Mouse (Mus musculus) small intestine, adult 2 months (tissue): ENCODE data around the gene Adk. TPM values are rescaled to one million over a fixed set of nuclear protein-coding genes. Genes with fewer than 3 reads are reported as not detected.

Experiments used
- H3K27ac ChIP-seq: fragments of 200-500 bp; 2 replicates; pipeline ENCODE4 v1.5.1; 2012; ENCODE audit warnings: low read depth, low read length, control low read depth, inconsistent platforms; ENCODE audit not compliant: insufficient read depth
- H3K27me3 ChIP-seq: fragments of 200-500 bp; 2 replicates; pipeline ENCODE4 v1.6.1; 2012; ENCODE audit warnings: mild to moderate bottlenecking, moderate library complexity, low read length, inconsistent platforms; ENCODE audit not compliant: control insufficient read depth, insufficient read depth
- H3K36me3 ChIP-seq: fragments of 200-500 bp; 2 replicates; pipeline ENCODE4 v1.6.1; 2012; ENCODE audit warnings: mild to moderate bottlenecking, low read length, control low read depth, inconsistent platforms; ENCODE audit not compliant: control insufficient read depth, insufficient read depth
- H3K4me1 ChIP-seq: fragments of 200-500 bp; 2 replicates; pipeline ENCODE4 v1.6.1; 2012; ENCODE audit warnings: low read length, inconsistent platforms, mixed read lengths; ENCODE audit not compliant: control insufficient read depth, insufficient read depth, insufficient read length
- H3K4me3 ChIP-seq: fragments of 200-500 bp; 2 replicates; pipeline ENCODE4 v1.5.1; 2012; ENCODE audit warnings: low read depth, mild to moderate bottlenecking, control low read depth, inconsistent platforms, low read length, moderate library complexity
- CTCF ChIP-seq: fragments of 200-500 bp; IDR thresholded peaks from 2 replicates; pipeline ENCODE4 v1.5.1; 2012; ENCODE audit warnings: low read depth, mild to moderate bottlenecking, control low read depth, inconsistent platforms, low read length, moderate library complexity, mixed read lengths; ENCODE audit not compliant: insufficient replicate concordance, insufficient read length; ENCODE audit errors: extremely low read depth
- POLR2A ChIP-seq: fragments of 200-500 bp; IDR thresholded peaks from 2 replicates; pipeline ENCODE4 v1.6.1; 2012; ENCODE audit warnings: low read depth, mild to moderate bottlenecking, control low read depth, inconsistent platforms, low read length, moderate library complexity
- WGBS: fragments of 180-500 bp; shearing (Covaris S2); methylation state at CpG from one replicate; pipeline ENCODE4 v1.1.7; 2018; 5-methylcytosine and 5-hydroxymethylcytosine counted together
- polyA plus RNA-seq: library from polyadenylated mRNA; depleted of rRNA; stranded (reverse); fragments of >200 nt; gene quantifications from 2 replicates; pipeline ENCODE4 v1.2.3, GENCODE M21; 2012

The Adk gene
- polyA plus RNA-seq, 1 experiment: 37.6 TPM

GRCm38 (mm10) chr14:21440526-21440925 is 388.2 kb downstream of the Adk start:
- Histone ChIP-seq H3K36me3 (no peaks in the 10 kb centered on the region), H3K4me3 (no peak overlapping the region), H3K27me3 (no peaks in the 10 kb centered on the region), H3K4me1 (peaks cover 8% of the 10 kb centered on the region; the same call in 1 of the 2 replicates), H3K27ac (no peak overlapping the region)
- WGBS: 97% methylated on average over 2 of the region's 2 CpGs
- no peak for TF ChIP-seq POLR2A
- TF ChIP-seq CTCF: no peak

- H3K4me3 ChIP-seq: no peak overlapping the region
- no peaks in the 10 kb centered on the region for H3K27me3 ChIP-seq
- TF ChIP-seq POLR2A (no peak), CTCF (no peak)
- peaks cover 8% of the 10 kb centered on the region; the same call in 1 of the 2 replicates for H3K4me1 ChIP-seq
- H3K27ac ChIP-seq: no peak overlapping the region
- WGBS: 68% methylated on average over 10 of the region's 10 CpGs
- H3K36me3 ChIP-seq: no peaks in the 10 kb centered on the region
Observed at GRCm38 (mm10) chr14:21441772-21442533, 389.6 kb downstream of the Adk start.

GRCm38 (mm10) chr14:21452581-21452980 is 400.2 kb downstream of the Adk start:
- H3K27me3 ChIP-seq: no peaks in the 10 kb centered on the region
- WGBS: 76% methylated on average over 4 of the region's 4 CpGs
- TF ChIP-seq POLR2A: no peak
- no peak for TF ChIP-seq CTCF
- H3K36me3 ChIP-seq: 0 out of 2 replicates have a peak, but pooled peaks cover 1% of the 10 kb centered on the region
- H3K27ac ChIP-seq: no peak overlapping the region
- no peak overlapping the region for H3K4me3 ChIP-seq
- peaks cover 12% of the 10 kb centered on the region; the same call in 1 of the 2 replicates for H3K4me1 ChIP-seq

- 22% methylated on average over 2 of the region's 2 CpGs for WGBS
- TF ChIP-seq CTCF (no peak), POLR2A (no peak)
- Histone ChIP-seq H3K27ac (no peak overlapping the region), H3K27me3 (no peaks in the 10 kb centered on the region), H3K4me3 (no peak overlapping the region), H3K36me3 (0 out of 2 replicates have a peak, but pooled peaks cover under 1% of the 10 kb centered on the region), H3K4me1 (peaks cover 12% of the 10 kb centered on the region; the same call in 1 of the 2 replicates)
Observed at GRCm38 (mm10) chr14:21453896-21454295, 401.5 kb downstream of the Adk start.

- 57% methylated on average over 7 of the region's 7 CpGs for WGBS
Observed at GRCm38 (mm10) chr14:21455654-21456350, 403.4 kb downstream of the Adk start.

GRCm38 (mm10) chr14:21456526-21456925 is 404.2 kb downstream of the Adk start:
- peaks cover 12% of the 10 kb centered on the region; the same call in 1 of the 2 replicates for H3K4me1 ChIP-seq
- H3K4me3 ChIP-seq: no peak overlapping the region
- no peak overlapping the region for H3K27ac ChIP-seq
- no peaks in the 10 kb centered on the region for H3K36me3 ChIP-seq
- TF ChIP-seq CTCF (no peak), POLR2A (no peak)
- H3K27me3 ChIP-seq: no peaks in the 10 kb centered on the region

More at GRCm38 (mm10) chr14:21455654-21456350, 403.4 kb downstream of the Adk start:
- H3K4me3 ChIP-seq: no peak overlapping the region
- H3K36me3 ChIP-seq: no peaks in the 10 kb centered on the region
- H3K4me1 ChIP-seq: peaks cover 12% of the 10 kb centered on the region; the same call in 1 of the 2 replicates
- no peaks in the 10 kb centered on the region for H3K27me3 ChIP-seq
- TF ChIP-seq CTCF (no peak), POLR2A (no peak)
- peak overlapping the region; percentile 19; the same call in 1 of the 2 replicates for H3K27ac ChIP-seq

GRCm38 (mm10) chr14:21457876-21458275 is 405.5 kb downstream of the Adk start:
- H3K36me3 ChIP-seq: no peaks in the 10 kb centered on the region
- H3K27me3 ChIP-seq: no peaks in the 10 kb centered on the region
- H3K4me3 ChIP-seq: no peak overlapping the region
- H3K27ac ChIP-seq: no peak overlapping the region
- TF ChIP-seq CTCF: no peak
- TF ChIP-seq POLR2A: no peak
- H3K4me1 ChIP-seq: peaks cover 14% of the 10 kb centered on the region; the same call in 1 of the 2 replicates
- WGBS: 91% methylated on average over 5 of the region's 5 CpGs
